Mouse (Mus musculus) kidney, embryonic 14.5 days (tissue): ENCODE data around the gene Hdac11. TPM values are rescaled to one million over a fixed set of nuclear protein-coding genes. Genes with fewer than 3 reads are reported as not detected.
A peak's percentile ranks its signal among the peaks of the same experiment; 100 is the strongest.

ENCODE experiments used
- ATAC-seq: fragments of 200-750 bp; cut with Nextera tagmentation; 2 replicates; pipeline ENCODE4 v1.8.0; 2017; ENCODE audit warnings: moderate number of reproducible peaks, mild to moderate bottlenecking, moderate TSS enrichment, moderate library complexity; ENCODE audit not compliant: low FRiP score, low TSS enrichment
- H3K27ac ChIP-seq: fragments of 300-500 bp; sonication (generic); 2 replicates; pipeline ENCODE4 v1.5.1; 2014; ENCODE audit warnings: low read depth, mild to moderate bottlenecking, low read length, moderate library complexity, mixed read lengths
- H3K27me3 ChIP-seq: fragments of 300-500 bp; sonication (generic); 2 replicates; pipeline ENCODE4 v1.6.1; 2014; ENCODE audit warnings: mild to moderate bottlenecking, low read length; ENCODE audit not compliant: control insufficient read depth, insufficient read depth
- H3K36me3 ChIP-seq: fragments of 300-500 bp; sonication (generic); 2 replicates; pipeline ENCODE4 v1.6.1; 2014; ENCODE audit warnings: low read length, mixed read lengths; ENCODE audit not compliant: control insufficient read depth, insufficient read depth
- H3K4me1 ChIP-seq: fragments of 300-500 bp; sonication (generic); 2 replicates; pipeline ENCODE4 v1.6.1; 2014; ENCODE audit warnings: low read length, mixed read lengths; ENCODE audit not compliant: control insufficient read depth, insufficient read depth
- H3K4me2 ChIP-seq: fragments of 300-500 bp; sonication (generic); replicated peaks from 2 replicates; pipeline ENCODE4 v1.6.1; 2014; ENCODE audit warnings: low read depth, mild to moderate bottlenecking, low read length
- H3K4me3 ChIP-seq: fragments of 300-500 bp; sonication (generic); 2 replicates; pipeline ENCODE4 v1.5.1; 2014; ENCODE audit warnings: mild to moderate bottlenecking, low read length
- H3K9ac ChIP-seq: fragments of 300-500 bp; sonication (generic); 2 replicates; pipeline ENCODE4 v1.6.1; 2014; ENCODE audit warnings: low read depth, mild to moderate bottlenecking, low read length, moderate library complexity
- H3K9me3 ChIP-seq: fragments of 300-500 bp; sonication (generic); 2 replicates; pipeline ENCODE4 v1.6.1; 2016; ENCODE audit warnings: low read length; ENCODE audit not compliant: control insufficient read depth
- WGBS: fragments of 180-500 bp; shearing (Covaris S2); extraction: QIAGEN DNeasy Blood & Tissue Kit; methylation state at CpG from one replicate; pipeline ENCODE4 v1.1.7; 2014; 5-methylcytosine and 5-hydroxymethylcytosine counted together
- polyA plus RNA-seq: library from polyadenylated mRNA; unstranded; fragments of >200 nt; fragmentation: Nextera tagmentation; extraction: Ambion mirVana; gene quantifications from 2 replicates; pipeline ENCODE4 v1.2.1, GENCODE M21; 2014

Gene Hdac11
- polyA plus RNA-seq, 1 experiment from 2014 or later = 14.1 TPM

DNA sequence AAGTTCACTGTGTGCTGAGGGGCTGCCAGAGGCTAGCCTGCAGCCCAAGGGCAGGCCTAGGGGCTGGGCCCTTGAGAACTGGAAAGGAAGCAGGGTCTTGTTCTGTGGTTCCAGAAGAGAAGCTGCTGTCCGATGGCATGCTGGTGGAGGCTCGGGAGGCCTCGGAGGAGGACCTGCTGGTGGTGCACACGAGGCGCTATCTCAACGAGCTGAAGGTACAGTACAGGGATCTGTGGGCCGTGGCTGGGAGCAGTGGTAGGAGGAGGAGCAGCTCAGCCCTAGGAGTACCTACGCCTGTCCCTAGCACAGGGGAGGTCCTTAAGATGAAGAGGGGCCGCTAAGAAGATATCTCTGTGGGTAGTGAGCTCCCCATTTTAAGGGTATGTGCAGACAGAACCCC lies 2.6 kb downstream of the Hdac11 start:
- H3K36me3 ChIP-seq = no peaks in the 10 kb centered on the region
- peaks cover 20% of the 10 kb centered on the region for H3K4me1 ChIP-seq
- H3K9me3 ChIP-seq = no peaks in the 10 kb centered on the region
- no peak overlapping the region for H3K27ac ChIP-seq
- WGBS = 77% methylated on average over 9 of the region's 9 CpGs
- peak overlapping the region; percentile 23; the same call in 1 of the 2 replicates for H3K9ac ChIP-seq
- no peak overlapping the region for H3K4me2 ChIP-seq
- no peak for ATAC-seq
- no peaks in the 10 kb centered on the region for H3K27me3 ChIP-seq
- H3K4me3 ChIP-seq = no peak overlapping the region

DNA sequence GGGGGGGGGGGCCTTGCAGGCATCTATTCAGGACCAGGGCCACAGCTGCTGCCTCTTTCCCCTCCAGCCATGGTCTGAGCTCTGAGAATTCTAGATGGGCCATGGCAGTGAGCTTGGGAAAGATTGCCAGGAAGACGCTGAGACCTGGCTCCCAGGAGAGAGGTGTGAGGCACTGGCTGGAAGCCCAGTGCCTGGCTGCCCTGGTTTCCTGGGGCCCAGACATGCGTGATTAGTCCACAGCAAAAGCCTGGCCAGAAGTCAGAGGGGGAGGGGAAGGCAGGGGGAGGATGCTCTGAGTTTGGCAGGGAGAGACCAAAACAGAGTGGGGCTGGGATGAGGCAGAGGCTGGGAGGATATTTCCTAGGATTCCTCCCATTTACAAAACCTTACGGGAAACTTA lies 3.9 kb downstream of the Hdac11 start:
- H3K4me1 ChIP-seq = peaks cover 20% of the 10 kb centered on the region
- H3K4me2 ChIP-seq = no peak overlapping the region
- ATAC-seq = no peak
- no peaks in the 10 kb centered on the region for H3K27me3 ChIP-seq
- H3K36me3 ChIP-seq = no peaks in the 10 kb centered on the region
- 40% methylated on average over 3 of the region's 3 CpGs for WGBS
- peak overlapping the region; percentile 12; the same call in 1 of the 2 replicates for H3K27ac ChIP-seq
- H3K4me3 ChIP-seq = no peak overlapping the region
- H3K9ac ChIP-seq = no peak overlapping the region
- H3K9me3 ChIP-seq = no peaks in the 10 kb centered on the region

- Histone ChIP-seq H3K4me2 (no peak overlapping the region), H3K27me3 (no peaks in the 10 kb centered on the region), H3K27ac (no peak overlapping the region), H3K4me3 (no peak overlapping the region), H3K9me3 (no peaks in the 10 kb centered on the region), H3K4me1 (peaks cover 20% of the 10 kb centered on the region), H3K36me3 (no peaks in the 10 kb centered on the region), H3K9ac (no peak overlapping the region)
- WGBS = 50% methylated on average over 2 of the region's 2 CpGs
- no peak for ATAC-seq
These were observed 4.5 kb downstream of the Hdac11 start for GRCm38 (mm10) chr6:91160976-91161375.

- peaks cover 20% of the 10 kb centered on the region for H3K4me1 ChIP-seq
- no peak overlapping the region for H3K4me2 ChIP-seq
- WGBS = 75% methylated on average over 6 of the region's 6 CpGs
These were observed 5.2 kb downstream of the Hdac11 start for GRCm38 (mm10) chr6:91161506-91162235.

GRCm38 (mm10) chr6:91162314-91162713 lies 5.8 kb downstream of the Hdac11 start:
- Histone ChIP-seq H3K4me1 (peaks cover 17% of the 10 kb centered on the region), H3K36me3 (peaks cover 4% of the 10 kb centered on the region; the same call in 1 of the 2 replicates), H3K9ac (no peak overlapping the region), H3K4me3 (no peak overlapping the region), H3K4me2 (no peak overlapping the region), H3K27ac (no peak overlapping the region), H3K9me3 (no peaks in the 10 kb centered on the region), H3K27me3 (no peaks in the 10 kb centered on the region)
- ATAC-seq = no peak
- 80% methylated on average over 5 of the region's 5 CpGs for WGBS

More at GRCm38 (mm10) chr6:91161506-91162235, 5.2 kb downstream of the Hdac11 start:
- no peak overlapping the region for H3K27ac ChIP-seq
- no peaks in the 10 kb centered on the region for H3K9me3 ChIP-seq
- no peak for ATAC-seq
- H3K4me3 ChIP-seq = no peak overlapping the region
- H3K9ac ChIP-seq = no peak overlapping the region
- H3K27me3 ChIP-seq = no peaks in the 10 kb centered on the region
- H3K36me3 ChIP-seq = peaks cover 3% of the 10 kb centered on the region; the same call in 1 of the 2 replicates

- H3K4me3 ChIP-seq = no peak overlapping the region
- no peak overlapping the region for H3K27ac ChIP-seq
- ATAC-seq = peak; percentile 33; the same call in 1 of the 2 replicates
These were observed 6.9 kb downstream of the Hdac11 start for GRCm38 (mm10) chr6:91163195-91163911.

DNA sequence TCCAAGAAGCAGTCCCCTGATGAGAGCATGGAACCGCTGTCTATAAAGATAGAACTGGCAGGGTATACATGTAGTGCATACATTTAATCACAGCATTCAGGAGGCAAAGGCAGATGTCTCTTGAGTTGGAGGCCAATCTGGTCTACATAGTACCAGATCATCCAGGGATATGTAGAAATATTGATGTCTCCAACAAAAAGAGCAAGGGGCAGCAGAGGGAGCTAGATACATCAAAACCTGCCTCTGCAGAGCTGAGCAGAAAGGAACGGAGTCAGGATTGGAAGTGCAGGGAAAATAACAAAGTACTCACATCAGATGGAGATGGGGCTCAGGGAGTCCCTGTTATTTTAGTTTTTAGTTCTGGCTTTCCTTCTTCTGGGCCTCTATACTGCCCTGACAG lies 8.1 kb downstream of the Hdac11 start:
- WGBS = 85% methylated on average over 2 of the region's 2 CpGs
- no peak overlapping the region for H3K4me2 ChIP-seq
- H3K9ac ChIP-seq = no peak overlapping the region
- peaks cover 4% of the 10 kb centered on the region; the same call in 1 of the 2 replicates for H3K36me3 ChIP-seq
- no peaks in the 10 kb centered on the region for H3K27me3 ChIP-seq
- no peak overlapping the region for H3K4me3 ChIP-seq
- no peak for ATAC-seq
- no peaks in the 10 kb centered on the region for H3K9me3 ChIP-seq
- 0 out of 2 replicates have a peak, but pooled peaks cover 4% of the 10 kb centered on the region for H3K4me1 ChIP-seq
- H3K27ac ChIP-seq = no peak overlapping the region

More at GRCm38 (mm10) chr6:91163195-91163911, 6.9 kb downstream of the Hdac11 start:
- Histone ChIP-seq H3K9me3 (no peaks in the 10 kb centered on the region), H3K4me2 (no peak overlapping the region), H3K4me1 (peaks cover 11% of the 10 kb centered on the region), H3K9ac (no peak overlapping the region), H3K27me3 (no peaks in the 10 kb centered on the region), H3K36me3 (peaks cover 4% of the 10 kb centered on the region; the same call in 1 of the 2 replicates)
- 69% methylated on average over 5 of the region's 5 CpGs for WGBS

GRCm38 (mm10) chr6:91165210-91165609 lies 8.7 kb downstream of the Hdac11 start:
- Histone ChIP-seq H3K9ac (no peak overlapping the region), H3K4me2 (no peak overlapping the region), H3K27me3 (no peaks in the 10 kb centered on the region), H3K4me3 (no peak overlapping the region), H3K4me1 (0 out of 2 replicates have a peak, but pooled peaks cover 4% of the 10 kb centered on the region), H3K36me3 (peaks cover 4% of the 10 kb centered on the region; the same call in 1 of the 2 replicates), H3K9me3 (no peaks in the 10 kb centered on the region), H3K27ac (no peak overlapping the region)
- WGBS = 33% methylated on average over 3 of the region's 3 CpGs
- no peak for ATAC-seq

GRCm38 (mm10) chr6:91167828-91168227 lies 11.4 kb downstream of the Hdac11 start:
- 58% methylated on average over 3 of the region's 3 CpGs for whole genome bisulfite sequencing
- H3K36me3 ChIP-seq = peaks cover 12% of the 10 kb centered on the region; the same call in 1 of the 2 replicates

More at GRCm38 (mm10) chr6:91167828-91168227, 11.4 kb downstream of the Hdac11 start:
- Histone ChIP-seq H3K27ac (no peak overlapping the region), H3K9me3 (no peaks in the 10 kb centered on the region), H3K4me3 (no peak overlapping the region), H3K9ac (no peak overlapping the region), H3K4me2 (no peak overlapping the region), H3K27me3 (no peaks in the 10 kb centered on the region), H3K4me1 (no peaks in the 10 kb centered on the region)
- 0 out of 2 replicates have a peak, but pooled peaks have one; percentile 7 for ATAC-seq
